Mouse (Mus musculus): ENCODE data around the gene Ndufb3. TPM values are rescaled to one million over a fixed set of nuclear protein-coding genes. Genes with fewer than 3 reads are reported as not detected.
"Not testable (repeated sequence)": the region's sequence is repeated elsewhere in the genome, so short reads cannot be mapped to it uniquely, and the experiment has no call there.

Gene Ndufb3
- polyA plus RNA-seq (2015; fragmentation: Nextera tagmentation; extraction: Ambion mirVana), result 195 and 218 TPM in 2 replicates

DNA sequence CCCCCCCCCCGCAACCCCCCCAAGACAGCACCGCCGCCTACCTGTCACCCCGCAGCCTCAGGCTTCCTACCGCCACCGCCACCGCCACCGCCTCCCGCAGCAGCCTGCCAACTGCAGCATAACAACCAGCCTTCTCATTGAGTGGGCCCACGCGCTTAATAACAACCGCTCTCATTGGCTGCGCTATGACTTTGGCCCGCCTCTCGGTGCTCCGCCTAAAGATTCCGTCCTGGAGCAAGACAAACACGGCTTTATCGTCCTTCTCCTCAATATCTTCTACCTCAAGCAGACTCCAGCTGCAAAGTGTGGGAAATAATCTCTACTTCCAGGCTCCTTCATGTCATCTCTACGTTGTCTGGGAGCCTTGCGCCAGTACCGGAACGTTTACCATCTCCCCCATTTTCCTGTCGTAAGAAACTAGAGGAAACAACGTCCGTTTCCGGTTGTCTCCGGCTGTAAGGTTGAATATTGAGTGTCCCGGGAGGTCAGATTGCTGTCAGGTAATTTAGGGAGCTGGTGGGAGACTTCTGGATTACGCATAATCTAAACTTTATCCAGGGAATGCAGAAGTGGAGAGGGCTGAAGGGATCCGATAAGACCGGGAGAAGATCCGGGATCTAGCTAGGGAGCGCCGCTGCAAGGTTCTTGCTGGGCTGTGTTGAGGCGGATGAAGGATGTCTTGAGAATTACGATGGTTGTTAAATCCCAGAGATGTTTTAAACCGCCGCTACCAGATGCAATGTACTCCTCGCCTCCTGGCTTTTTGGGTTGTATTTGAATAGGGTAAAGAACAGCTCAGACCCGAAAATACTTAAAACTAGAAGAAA, at the start of gene Ndufb3, which contains the start of gene Fam126b:
Ndufb3 (plus strand) TSS at position 214 of the 827 bp plus-strand sequence.
Fam126b (minus strand) TSS at position 153 of the 827 bp plus-strand sequence.
- WGBS, result under 1% methylated on average over 41 of the region's 41 CpGs
- H3K27me3 ChIP-seq (replicated peaks), result no peaks in the 10 kb centered on the region
- peak within 1 kb of the TSS; percentile 86 for H3K4me2 ChIP-seq
- H3K9ac ChIP-seq, result peak within 1 kb of the TSS; percentile 96
- peak within 1 kb of the TSS; percentile 82 for H3K27ac ChIP-seq (replicated peaks)
- ATAC-seq (ENCODE audit: extremely low read depth, insufficient number of reproducible peaks, low FRiP score, low TSS enrichment), result peak; percentile 96
- peaks cover 14% of the 10 kb centered on the region for H3K4me1 ChIP-seq
- H3K4me3 ChIP-seq, result peak within 1 kb of the TSS; percentile 89
- H3K9me3 ChIP-seq, result no peaks in the 10 kb centered on the region
- peaks cover 12% of the 10 kb centered on the region for H3K36me3 ChIP-seq

DNA sequence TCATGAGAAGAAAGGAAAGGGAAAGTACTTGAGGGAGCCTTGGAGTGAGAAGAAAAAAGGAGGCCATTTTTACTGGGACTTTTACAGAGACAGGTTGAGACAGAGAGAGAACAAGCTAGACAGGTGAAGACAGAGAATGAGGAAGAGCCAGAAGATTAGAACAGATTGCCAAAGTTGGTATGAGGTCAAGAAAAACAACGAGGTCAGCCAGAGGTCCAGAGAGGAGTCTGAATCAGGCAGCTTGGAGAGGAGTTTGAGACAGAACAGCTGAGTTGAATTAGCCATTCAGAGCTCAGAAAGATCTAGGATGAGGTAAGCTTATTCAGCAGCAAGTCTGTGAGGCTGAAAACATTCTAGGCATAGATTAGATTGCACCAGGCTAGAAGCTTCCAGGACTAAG, 44.8 kb upstream of the Ndufb3 start:
- H3K4me3 ChIP-seq, result no peak overlapping the region
- H3K9me3 ChIP-seq, result no peaks in the 10 kb centered on the region
- H3K9ac ChIP-seq, result no peak overlapping the region
- H3K4me1 ChIP-seq, result no peaks in the 10 kb centered on the region
- H3K36me3 ChIP-seq, result peaks cover 66% of the 10 kb centered on the region
- H3K27ac ChIP-seq (replicated peaks), result no peak overlapping the region
- ATAC-seq (ENCODE audit: extremely low read depth, insufficient number of reproducible peaks, low FRiP score, low TSS enrichment), result no peak
- H3K4me2 ChIP-seq, result no peak overlapping the region
- WGBS, result 89% methylated on average over 1 of the region's 1 CpGs
- H3K27me3 ChIP-seq (replicated peaks), result no peaks in the 10 kb centered on the region

DNA sequence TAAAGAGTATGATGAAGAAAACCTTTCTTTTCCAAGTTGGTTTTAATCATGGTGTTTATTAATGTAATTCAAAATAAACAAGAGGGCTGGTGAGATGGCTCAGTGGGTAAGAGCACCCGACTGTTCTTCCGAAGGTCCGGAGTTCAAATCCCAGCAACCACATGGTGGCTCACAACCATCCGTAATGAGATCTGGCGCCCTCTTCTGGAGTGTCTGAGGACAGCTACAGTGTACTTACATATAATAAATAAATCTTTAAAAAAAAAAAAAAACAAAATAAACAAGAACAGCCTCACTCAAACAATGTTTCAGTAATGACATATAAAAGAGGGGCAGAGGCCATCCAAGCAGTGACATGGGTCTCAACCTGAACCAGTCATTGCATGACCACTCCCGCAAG, 25.8 kb upstream of the Ndufb3 start:
- H3K36me3 ChIP-seq, result peaks cover 13% of the 10 kb centered on the region
- ATAC-seq (ENCODE audit: extremely low read depth, insufficient number of reproducible peaks, low FRiP score, low TSS enrichment); H3K27ac ChIP-seq (replicated peaks); H3K9me3 ChIP-seq; H3K4me3 ChIP-seq; H3K9ac ChIP-seq; H3K4me2 ChIP-seq; H3K4me1 ChIP-seq; H3K27me3 ChIP-seq (replicated peaks): not testable (repeated sequence)
- WGBS, result 86% methylated on average over 6 of the region's 6 CpGs

DNA sequence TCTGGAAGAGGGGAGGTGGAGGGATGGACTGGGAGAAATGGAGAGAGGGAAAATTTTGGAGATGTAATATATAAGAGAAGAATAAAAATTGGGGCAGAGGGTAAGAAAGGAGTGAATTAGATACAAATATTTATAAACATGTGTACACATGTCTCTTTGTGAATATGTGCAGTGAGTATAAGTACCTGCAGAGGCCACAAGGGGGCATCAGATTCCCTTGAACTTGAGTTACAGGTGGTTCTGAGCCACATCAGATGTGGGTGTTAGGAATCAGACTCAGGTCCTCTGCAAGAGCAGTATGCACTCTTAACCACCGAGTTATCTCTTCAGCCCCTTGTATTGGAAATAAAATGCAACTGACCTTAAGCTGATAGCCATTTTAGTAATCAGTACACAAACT, 23.7 kb upstream of the Ndufb3 start:
- ATAC-seq (ENCODE audit: extremely low read depth, insufficient number of reproducible peaks, low FRiP score, low TSS enrichment), result no peak
- Histone ChIP-seq H3K4me1 (no peaks in the 10 kb centered on the region), H3K9me3 (no peaks in the 10 kb centered on the region), H3K27me3 (replicated peaks) (no peaks in the 10 kb centered on the region), H3K36me3 (peaks cover 9% of the 10 kb centered on the region), H3K9ac (no peak overlapping the region), H3K4me3 (no peak overlapping the region), H3K27ac (replicated peaks) (no peak overlapping the region), H3K4me2 (no peak overlapping the region)
- 83% methylated on average over 1 of the region's 1 CpGs for WGBS

DNA sequence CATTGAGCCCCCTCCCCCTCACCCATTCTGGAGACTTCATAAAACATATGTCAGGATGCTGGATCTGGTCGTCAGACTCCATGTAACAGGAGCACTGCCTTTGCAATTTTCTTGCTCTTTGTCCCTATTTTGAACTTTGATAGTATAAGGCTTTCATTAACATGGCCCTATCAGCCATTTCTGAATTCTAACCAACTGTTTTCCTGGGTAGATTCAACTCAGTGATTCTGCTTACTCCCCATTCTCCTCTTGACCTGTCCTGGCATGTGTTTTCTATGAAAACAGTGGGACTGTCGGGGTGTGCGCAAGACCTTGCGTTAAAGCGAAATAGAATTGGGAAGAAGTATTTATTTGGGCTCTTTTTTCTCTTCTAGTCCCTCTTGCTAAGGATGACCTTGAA, 21.2 kb upstream of the Ndufb3 start:
- peaks cover 3% of the 10 kb centered on the region; the same call in 1 of the 2 replicates for H3K4me1 ChIP-seq
- peaks cover 3% of the 10 kb centered on the region for H3K36me3 ChIP-seq
- H3K27me3 ChIP-seq (replicated peaks), result no peaks in the 10 kb centered on the region
- H3K9ac ChIP-seq, result no peak overlapping the region
- H3K4me2 ChIP-seq, result no peak overlapping the region
- H3K27ac ChIP-seq (replicated peaks), result no peak overlapping the region
- WGBS, result 89% methylated on average over 5 of the region's 5 CpGs
- no peak overlapping the region for H3K4me3 ChIP-seq
- no peak for ATAC-seq (ENCODE audit: extremely low read depth, insufficient number of reproducible peaks, low FRiP score, low TSS enrichment)
- no peaks in the 10 kb centered on the region for H3K9me3 ChIP-seq

DNA sequence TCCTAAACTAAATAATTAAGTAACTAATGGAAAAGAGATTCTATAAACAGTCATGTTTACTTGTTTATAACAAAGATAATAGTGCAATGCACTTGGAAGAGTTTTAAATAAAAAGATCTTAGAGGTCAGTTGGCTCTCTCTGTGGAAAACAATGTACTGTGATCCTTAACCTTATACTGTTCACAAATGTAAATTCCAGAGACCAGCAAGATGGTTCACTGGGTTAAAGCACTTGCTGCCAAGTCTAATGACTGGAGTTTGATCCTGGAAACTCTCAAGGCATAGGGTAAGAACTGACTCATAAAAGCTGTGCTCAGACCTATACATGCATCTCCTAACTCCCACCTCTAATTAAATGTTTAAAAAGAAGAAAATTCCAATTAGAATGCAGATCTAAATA, 19.6 kb upstream of the Ndufb3 start:
- Histone ChIP-seq H3K27ac (replicated peaks) (no peak overlapping the region), H3K9me3 (no peaks in the 10 kb centered on the region), H3K9ac (no peak overlapping the region), H3K4me1 (peaks cover 3% of the 10 kb centered on the region; the same call in 1 of the 2 replicates), H3K4me2 (no peak overlapping the region), H3K4me3 (no peak overlapping the region), H3K27me3 (replicated peaks) (no peaks in the 10 kb centered on the region), H3K36me3 (no peaks in the 10 kb centered on the region)
- ATAC-seq (ENCODE audit: extremely low read depth, insufficient number of reproducible peaks, low FRiP score, low TSS enrichment), result no peak

DNA sequence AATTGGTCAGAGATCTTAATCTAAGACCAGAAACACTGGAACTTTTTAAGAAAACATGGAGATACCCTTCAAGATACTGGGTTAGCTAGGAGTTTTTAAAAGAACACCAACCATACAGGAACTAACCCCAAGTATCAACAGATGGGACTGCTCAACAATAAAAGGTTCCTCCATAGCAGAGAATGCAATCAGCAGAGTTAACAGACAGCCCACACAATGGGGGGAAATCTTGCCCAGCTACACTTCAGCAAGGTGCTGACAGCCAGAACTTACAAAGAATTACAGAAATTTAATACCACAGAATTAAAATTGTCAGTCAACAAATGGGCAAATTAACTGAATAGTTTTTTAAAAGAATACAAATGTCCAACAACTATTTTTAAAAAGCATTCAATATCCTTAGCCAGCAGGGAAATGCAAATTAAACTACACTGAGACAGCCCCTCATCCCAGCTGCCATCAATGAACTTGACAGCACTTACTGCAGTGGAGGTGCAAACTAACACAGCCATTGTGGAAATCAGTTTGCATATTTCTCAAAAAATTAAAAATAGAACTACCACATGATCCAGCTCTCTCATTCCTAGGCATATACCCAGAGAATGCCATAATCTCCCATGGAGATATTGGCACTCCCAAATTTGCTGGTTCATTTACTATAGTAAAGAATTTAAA, 17.6 kb upstream of the Ndufb3 start:
- H3K27ac ChIP-seq (replicated peaks), result no peak overlapping the region
- no peaks in the 10 kb centered on the region for H3K36me3 ChIP-seq
- no peak overlapping the region for H3K4me3 ChIP-seq
- no peak overlapping the region for H3K4me2 ChIP-seq
- H3K9me3 ChIP-seq, result no peaks in the 10 kb centered on the region
- no peak overlapping the region for H3K9ac ChIP-seq
- no peak for ATAC-seq (ENCODE audit: extremely low read depth, insufficient number of reproducible peaks, low FRiP score, low TSS enrichment)
- peaks cover 3% of the 10 kb centered on the region; the same call in 1 of the 2 replicates for H3K4me1 ChIP-seq
- H3K27me3 ChIP-seq (replicated peaks), result no peaks in the 10 kb centered on the region

DNA sequence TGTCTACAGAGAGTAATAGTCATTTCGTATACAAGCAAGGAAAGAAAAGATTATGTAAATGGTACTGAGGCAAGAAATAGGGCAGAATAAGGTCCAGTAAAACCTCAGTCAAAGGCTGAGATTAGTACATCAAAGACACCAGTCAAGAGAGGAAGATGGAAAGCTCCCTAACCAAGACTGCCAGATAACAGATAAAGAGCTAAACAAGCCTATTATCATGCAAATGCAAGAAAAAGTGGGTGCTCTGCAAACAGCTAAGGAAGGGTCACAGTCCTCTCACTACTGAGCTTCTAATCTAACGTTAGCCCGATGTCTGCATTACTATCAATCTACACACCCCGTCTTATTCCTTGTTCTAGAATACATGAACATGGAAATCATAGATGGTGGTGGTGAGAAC, 15.7 kb upstream of the Ndufb3 start:
- no peak for ATAC-seq (ENCODE audit: extremely low read depth, insufficient number of reproducible peaks, low FRiP score, low TSS enrichment)
- H3K27ac ChIP-seq (replicated peaks), result no peak overlapping the region
- H3K36me3 ChIP-seq, result no peaks in the 10 kb centered on the region
- H3K4me1 ChIP-seq, result peaks cover 3% of the 10 kb centered on the region; the same call in 1 of the 2 replicates
- H3K27me3 ChIP-seq (replicated peaks), result no peaks in the 10 kb centered on the region
- H3K9ac ChIP-seq, result no peak overlapping the region
- no peaks in the 10 kb centered on the region for H3K9me3 ChIP-seq
- H3K4me3 ChIP-seq, result no peak overlapping the region
- no peak overlapping the region for H3K4me2 ChIP-seq
- whole genome bisulfite sequencing, result 49% methylated on average over 4 of the region's 4 CpGs

DNA sequence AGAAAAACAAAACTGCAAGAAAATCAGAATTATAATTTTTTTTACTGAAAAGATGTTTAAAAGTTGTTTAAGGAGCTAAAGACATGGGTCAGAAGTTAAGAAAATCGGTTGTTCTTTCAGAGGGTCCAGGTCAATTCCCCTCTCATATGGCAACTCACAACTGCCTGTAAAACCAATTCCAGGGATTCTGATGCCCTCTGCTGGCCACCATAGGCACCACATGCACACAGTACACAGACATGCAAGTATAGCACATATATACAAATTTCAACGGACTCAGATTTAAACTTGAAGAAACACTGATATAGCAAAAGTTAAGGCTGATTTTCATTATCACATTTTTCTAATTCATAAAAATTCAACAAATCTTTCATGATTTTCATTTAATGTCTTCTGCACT, 7.0 kb upstream of the Ndufb3 start:
- Histone ChIP-seq H3K27me3 (replicated peaks) (no peaks in the 10 kb centered on the region), H3K4me3 (no peak overlapping the region)

DNA sequence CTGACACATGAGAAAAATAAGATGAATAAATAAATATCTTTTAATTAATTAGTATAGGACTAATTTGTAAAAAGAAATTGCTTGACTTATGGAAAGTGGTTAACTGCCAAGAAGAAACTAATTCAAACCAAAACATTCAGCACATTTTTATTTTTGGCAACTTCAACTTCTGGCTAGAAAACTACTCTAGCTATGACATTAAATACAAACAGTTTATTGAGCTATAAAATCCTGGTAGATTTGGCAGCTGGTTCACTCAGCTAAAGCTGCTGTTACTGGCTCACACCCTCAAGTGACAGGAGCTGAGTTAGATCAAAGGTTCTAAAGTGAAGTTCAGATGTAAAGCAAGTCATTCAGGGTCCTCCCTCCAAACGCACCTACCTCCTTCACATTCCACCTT, 3.6 kb upstream of the Ndufb3 start:
- WGBS, result 56% methylated on average over 1 of the region's 1 CpGs
- H3K4me1 ChIP-seq, result peaks cover 14% of the 10 kb centered on the region

More for the DNA sequence above, 7.0 kb upstream of the Ndufb3 start:
- WGBS, result 82% methylated on average over 2 of the region's 2 CpGs
- no peaks in the 10 kb centered on the region for H3K36me3 ChIP-seq
- no peak overlapping the region for H3K27ac ChIP-seq (replicated peaks)
- no peak for ATAC-seq (ENCODE audit: extremely low read depth, insufficient number of reproducible peaks, low FRiP score, low TSS enrichment)
- no peak overlapping the region for H3K9ac ChIP-seq
- no peaks in the 10 kb centered on the region for H3K9me3 ChIP-seq
- no peaks in the 10 kb centered on the region for H3K4me1 ChIP-seq
- no peak overlapping the region for H3K4me2 ChIP-seq

DNA sequence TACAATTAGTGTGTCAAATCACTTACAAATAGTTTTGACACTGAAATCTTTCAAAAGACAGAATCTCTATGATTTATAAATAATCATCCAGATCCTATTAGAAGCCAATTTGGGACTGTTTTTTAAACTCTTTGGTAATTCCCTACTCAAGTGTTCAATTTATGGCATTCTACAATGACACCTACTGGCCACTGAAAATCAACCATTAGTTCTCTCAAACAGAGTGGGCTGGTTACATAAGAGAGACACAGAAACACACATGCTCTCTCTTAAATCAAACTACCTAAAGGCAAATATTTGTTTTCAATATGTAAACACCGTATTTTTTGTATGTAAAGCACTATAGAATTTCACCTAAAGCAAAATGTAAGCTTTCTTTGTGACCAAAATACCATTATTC, 1.9 kb upstream of the Ndufb3 start:
- no peak overlapping the region for H3K4me2 ChIP-seq
- ATAC-seq (ENCODE audit: extremely low read depth, insufficient number of reproducible peaks, low FRiP score, low TSS enrichment), result no peak
- no peak overlapping the region for H3K27ac ChIP-seq (replicated peaks)
- no peak overlapping the region for H3K9ac ChIP-seq
- peaks cover 14% of the 10 kb centered on the region for H3K4me1 ChIP-seq
- WGBS, result 68% methylated on average over 1 of the region's 1 CpGs
- H3K27me3 ChIP-seq (replicated peaks), result no peaks in the 10 kb centered on the region
- H3K4me3 ChIP-seq, result no peak overlapping the region
- no peaks in the 10 kb centered on the region for H3K9me3 ChIP-seq
- 0 out of 2 replicates have a peak, but pooled peaks cover 5% of the 10 kb centered on the region for H3K36me3 ChIP-seq

More for the DNA sequence above, 3.6 kb upstream of the Ndufb3 start:
- Histone ChIP-seq H3K4me2 (no peak overlapping the region), H3K4me3 (no peak overlapping the region), H3K27me3 (replicated peaks) (no peaks in the 10 kb centered on the region), H3K36me3 (no peaks in the 10 kb centered on the region), H3K9ac (no peak overlapping the region), H3K27ac (replicated peaks) (no peak overlapping the region), H3K9me3 (no peaks in the 10 kb centered on the region)
- no peak for ATAC-seq (ENCODE audit: extremely low read depth, insufficient number of reproducible peaks, low FRiP score, low TSS enrichment)

Measured in heart, embryonic 13.5 days (tissue).